Mouse (Mus musculus) myocyte (in vitro differentiated cells): ENCODE measurements at regions not wholly inside any gene's neighbourhood (a gene's known extent, or its start where the extent isn't known, plus 50 kb on each side); places are given as distances from the start of the nearest gene placed in this dataset.

Experiments used
- CEBPB ChIP-seq: IDR thresholded peaks from 2 replicates; pipeline ENCODE4 v1.6.1; 2011; ENCODE audit warnings: mild to moderate bottlenecking, moderate library complexity; ENCODE audit not compliant: poor library complexity, insufficient read depth, severe bottlenecking
- E2F4 ChIP-seq: IDR thresholded peaks from one replicate; pipeline ENCODE4 v1.6.1; 2011; ENCODE audit warnings: mild to moderate bottlenecking, control low read depth, moderate library complexity; ENCODE audit not compliant: insufficient read depth
- MAX ChIP-seq: IDR thresholded peaks from one replicate; pipeline ENCODE4 v1.6.1; 2011; ENCODE audit warnings: low read depth, mild to moderate bottlenecking, control low read depth
- MYOD1 ChIP-seq, 3 experiments: IDR thresholded peaks; one replicate each; pipeline ENCODE4 v1.6.1; 2011; ENCODE audit warnings: control low read depth in 2 of 3, low read depth in 2 of 3, mild to moderate bottlenecking in 2 of 3, moderate library complexity in 1 of 3; ENCODE audit not compliant: insufficient read length in 2 of 3, control insufficient read depth in 1 of 3
- MYOG ChIP-seq, 3 experiments: IDR thresholded peaks; one replicate each; pipeline ENCODE4 v1.6.1; 2011; ENCODE audit warnings: control low read depth in 2 of 3, low read depth in 2 of 3, mild to moderate bottlenecking in 2 of 3; ENCODE audit not compliant: insufficient read length in 2 of 3, control insufficient read depth in 1 of 3, insufficient read depth in 1 of 3
- POLR2A ChIP-seq: IDR thresholded peaks from one replicate; pipeline ENCODE4 v1.6.1; 2011; ENCODE audit warnings: low read depth, mild to moderate bottlenecking, control low read depth, moderate library complexity; ENCODE audit not compliant: insufficient read length
- POLR2AphosphoS2 ChIP-seq: IDR thresholded peaks from one replicate; pipeline ENCODE4 v1.6.1; 2011; ENCODE audit warnings: low read depth, control low read depth; ENCODE audit not compliant: insufficient read length
- TCF12 ChIP-seq: IDR thresholded peaks from one replicate; pipeline ENCODE4 v1.6.1; 2011; ENCODE audit warnings: mild to moderate bottlenecking, control low read depth; ENCODE audit not compliant: poor library complexity, insufficient read depth, severe bottlenecking
- USF1 ChIP-seq: IDR thresholded peaks from one replicate; pipeline ENCODE4 v1.6.1; 2011; ENCODE audit warnings: low read depth, mild to moderate bottlenecking, control low read depth, moderate library complexity

DNA sequence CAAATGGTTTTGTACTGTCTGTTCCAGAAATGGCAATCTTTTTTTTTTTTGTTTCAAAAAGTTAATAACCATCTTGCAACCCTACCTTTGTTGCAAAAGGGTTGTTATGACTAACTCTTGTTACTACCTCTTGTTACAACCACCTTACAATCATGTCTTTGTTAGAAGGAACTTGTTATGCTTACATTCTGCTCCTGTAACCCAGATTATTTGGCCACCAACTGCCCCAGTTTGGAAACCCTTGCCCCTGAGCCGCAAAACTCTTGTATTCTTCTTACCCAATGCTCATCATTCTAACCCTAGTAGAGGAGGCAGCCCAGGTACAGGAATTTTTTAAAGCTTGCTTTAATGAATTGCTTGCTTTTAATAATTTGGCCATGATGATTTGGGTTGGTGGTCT lies 167.4 kb upstream of the Thbs1 start:
- TF ChIP-seq POLR2AphosphoS2: no peak
- no peak for TF ChIP-seq MAX
- TF ChIP-seq CEBPB: no peak
- no peak for TF ChIP-seq TCF12
- no peak for TF ChIP-seq POLR2A
- TF ChIP-seq MYOD1 (IDR thresholded peaks at IDR 0.05; ENCODE audit: control insufficient read depth in 1 of 3, insufficient read length in 2 of 3, low read depth in 2 of 3): no peak
- no peak for TF ChIP-seq USF1
- TF ChIP-seq E2F4: no peak
- no peak for TF ChIP-seq MYOG (IDR thresholded peaks at IDR 0.05; ENCODE audit: control insufficient read depth in 1 of 3, insufficient read depth in 1 of 3, insufficient read length in 2 of 3, low read depth in 2 of 3)
